17 mouse cellular contexts compared by ENCODE assay signal in the genomic region with DNA sequence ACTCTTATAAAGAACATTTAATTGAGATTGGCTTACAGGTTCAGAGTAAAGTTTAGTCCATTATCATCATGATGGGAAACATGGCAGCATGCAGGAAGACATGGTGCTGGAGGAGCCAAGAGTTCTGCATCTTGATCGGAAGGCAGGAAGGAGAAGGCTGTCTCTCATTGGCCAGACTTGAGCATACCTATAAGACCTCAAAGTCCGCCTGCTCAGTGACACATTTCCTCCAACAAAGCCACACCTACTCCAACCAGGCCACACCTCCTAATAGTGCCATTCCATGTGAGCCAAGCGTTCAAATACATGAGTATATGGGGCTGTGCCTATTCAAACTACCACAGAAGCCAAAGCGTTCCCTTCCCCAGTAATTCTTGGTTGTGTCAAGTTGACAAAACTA.
"Had no signal": no experiment of that assay in that cellular context is flagged by ENCODE, and none has a peak within 500 bp of the region (broad histone marks: within the 10 kb centered on the region; RNA-seq: fewer than 3 reads in every experiment).

No protein-coding gene starts in this region.

- H3K27ac ChIP-seq: limb, embryonic 10.5 days; limb, embryonic 13.5 days; macrophage; midbrain, embryonic 12.5 days; midbrain, embryonic 15.5 days; neural tube, embryonic 12.5 days; neural tube, embryonic 15.5 days had no signal

- DNase-seq: kidney, adult 18-20 months; kidney, adult 9 months; kidney, postnatal 14 days; kidney, postnatal 4 days; liver; liver, embryonic 13.5 days; lung, embryonic 14.5 days; retina, postnatal 1 day; thymus, postnatal 25 days had no signal

- H3K4me3 ChIP-seq: limb, embryonic 10.5 days; limb, embryonic 13.5 days; liver, embryonic 13.5 days; midbrain, embryonic 12.5 days; midbrain, embryonic 15.5 days; neural tube, embryonic 12.5 days; neural tube, embryonic 15.5 days had no signal

- H3K9ac ChIP-seq: limb, embryonic 13.5 days; liver, embryonic 13.5 days; lung, embryonic 14.5 days; midbrain, embryonic 12.5 days; midbrain, embryonic 15.5 days; neural tube, embryonic 12.5 days; neural tube, embryonic 15.5 days had no signal

- ATAC-seq: lung, postnatal 0 days; midbrain, embryonic 15.5 days had no signal

- H3K27me3 ChIP-seq: limb, embryonic 13.5 days; liver, embryonic 13.5 days; midbrain, embryonic 12.5 days; midbrain, embryonic 15.5 days; neural tube, embryonic 12.5 days; neural tube, embryonic 15.5 days had no signal

- H3K4me2 ChIP-seq: limb, embryonic 13.5 days; liver, embryonic 13.5 days; lung, embryonic 14.5 days; midbrain, embryonic 12.5 days; midbrain, embryonic 15.5 days; neural tube, embryonic 12.5 days; neural tube, embryonic 15.5 days had no signal

- H3K4me1 ChIP-seq: limb, embryonic 13.5 days; midbrain, embryonic 12.5 days; midbrain, embryonic 15.5 days; neural tube, embryonic 15.5 days had no signal

- H3K9me3 ChIP-seq: limb, embryonic 10.5 days; limb, embryonic 13.5 days; liver, embryonic 13.5 days; midbrain, embryonic 12.5 days; midbrain, embryonic 15.5 days; neural tube, embryonic 12.5 days; neural tube, embryonic 15.5 days had no signal

- H3K36me3 ChIP-seq: limb, embryonic 10.5 days; limb, embryonic 13.5 days; liver, embryonic 13.5 days; midbrain, embryonic 12.5 days; midbrain, embryonic 15.5 days; neural tube, embryonic 12.5 days; neural tube, embryonic 15.5 days had no signal
